Mouse (Mus musculus) T-cell, adult 66 days (primary cell): Measurements from ENCODE around the gene Zfp820. TPM values are rescaled to one million over a fixed set of nuclear protein-coding genes. Genes with fewer than 3 reads are reported as not detected.

Experiments used
- total RNA-seq, 2 experiments: library from RNA; stranded (reverse); gene quantifications; 3 replicates in 1 of 2; 4 replicates in 1 of 2; pipeline ENCODE4 v1.2.4; 2023

Gene Zfp820
- 1 to 10 TPM in 1 of 2 experiments, under 1 TPM in 1; 0.98 to 1.0 TPM for total RNA-seq

DNA sequence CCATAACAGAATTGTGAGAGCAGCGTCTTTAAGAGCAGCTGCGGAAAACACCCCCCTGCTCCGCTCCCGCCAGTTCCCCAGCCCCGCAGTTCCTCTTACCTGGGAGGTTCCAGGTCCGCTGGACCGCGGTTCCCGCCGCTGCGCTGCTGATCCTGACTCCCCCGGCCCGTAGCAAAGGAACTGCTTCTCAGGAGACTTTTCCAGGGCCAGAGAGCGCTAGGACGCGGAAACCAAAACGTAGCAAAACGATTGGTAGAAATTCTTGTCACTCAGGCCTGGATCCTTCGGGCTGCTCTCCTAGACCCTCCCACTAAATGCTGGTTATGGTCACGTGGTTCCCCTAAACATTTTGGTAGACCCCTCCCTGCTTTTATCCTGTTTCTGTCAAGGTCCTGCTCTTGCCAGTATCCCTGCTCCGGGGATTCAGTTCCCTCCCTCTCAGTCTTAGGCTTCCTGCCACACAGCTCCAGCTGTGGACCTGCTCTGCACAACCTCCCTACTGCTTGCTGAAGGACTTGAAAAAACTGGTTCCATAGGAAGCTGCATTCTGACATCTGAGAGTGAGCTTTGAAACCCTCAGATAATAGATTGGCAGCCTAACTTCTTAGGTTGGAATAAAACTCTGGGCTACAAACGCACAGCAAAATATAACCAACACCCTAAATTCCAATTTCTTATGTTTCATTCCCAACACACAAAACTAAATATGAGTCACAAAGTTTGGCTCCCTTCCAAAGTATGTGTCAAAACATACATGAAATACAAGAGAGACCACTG lies at the start of gene Zfp820:
Zfp820 (minus strand) TSS at position 228 of the 777 bp plus-strand sequence.

Other genes starting within 250 kb of the Zfp820 start
- gene Zfp983, start 195.1 kb downstream of the Zfp820 start, total RNA-seq = 10 to 100 TPM in 1 of 2 experiments, 1 to 10 TPM in 1; 8.7 to 10.7 TPM
- gene Gm10226, start 153.9 kb downstream of the Zfp820 start, total RNA-seq = 10 to 100 TPM in 1 of 2 experiments, 1 to 10 TPM in 1; 9.2 to 15.4 TPM
- gene Zfp760, start 138.0 kb downstream of the Zfp820 start, total RNA-seq = 1 to 10 TPM; 2.4 to 2.8 TPM
- 1 to 10 TPM in 1 of 2 experiments, under 1 TPM in 1; 0.96 to 1.3 TPM for gene Zfp229, start 115.0 kb downstream of the Zfp820 start, total RNA-seq
- gene Zfp995, start 64.2 kb upstream of the Zfp820 start, total RNA-seq = 10 to 100 TPM; 11.0 to 12.2 TPM
- gene Zfp942, start 116.7 kb upstream of the Zfp820 start, total RNA-seq = 10 to 100 TPM; 30.4 to 33.4 TPM
- gene Zfp943, start 116.8 kb upstream of the Zfp820 start, total RNA-seq = 10 to 100 TPM; 19.8 to 21.6 TPM